Mouse (Mus musculus) gonadal fat pad, adult 2 months (tissue): ENCODE measurements around the gene Fen1. TPM values are rescaled to one million over a fixed set of nuclear protein-coding genes. Genes with fewer than 3 reads are reported as not detected.
"Not testable (repeated sequence)": the region's sequence is repeated elsewhere in the genome, so short reads cannot be mapped to it uniquely, and the experiment has no call there.

ENCODE experiments used
- DNase-seq: peaks from one replicate; pipeline ENCODE4 v3.0.0-alpha.2; 2012; ENCODE audit warnings: low read depth
- polyA plus RNA-seq: library from polyadenylated mRNA; depleted of rRNA; stranded (reverse); fragments of >200 nt; gene quantifications from 2 replicates; pipeline ENCODE4 v1.2.3, GENCODE M21; 2012; rRNA removed

The Fen1 gene
- polyA plus RNA-seq, 1 experiment, result 11.0 TPM

- DNase-seq, result no peak
Observed at GRCm38 (mm10) chr19:10181225-10181624, 22.7 kb downstream of the Fen1 start.

- no peak for DNase-seq
Observed at GRCm38 (mm10) chr19:10176941-10177372, 27.0 kb downstream of the Fen1 start.

GRCm38 (mm10) chr19:10176477-10176876 lies 27.5 kb downstream of the Fen1 start:
- peak; percentile 94 for DNase-seq

- DNase-seq, result no peak
Observed at GRCm38 (mm10) chr19:10174956-10175355, 29.0 kb downstream of the Fen1 start.

- no peak for DNase-seq
Observed at GRCm38 (mm10) chr19:10173844-10174539, 30.0 kb downstream of the Fen1 start.

- DNase-seq, result no peak
Observed at GRCm38 (mm10) chr19:10173116-10173718, 30.8 kb downstream of the Fen1 start.

GRCm38 (mm10) chr19:10171846-10172245 lies 32.1 kb downstream of the Fen1 start:
- peak; percentile 70 for DNase-seq

- DNase-seq, result peak; percentile 94
Observed at GRCm38 (mm10) chr19:10171359-10171758, 32.6 kb downstream of the Fen1 start.

GRCm38 (mm10) chr19:10170466-10170865 lies 33.5 kb downstream of the Fen1 start:
- no peak for DNase-seq

- DNase-seq, result not testable (repeated sequence)
Observed at GRCm38 (mm10) chr19:10169692-10170330, 34.2 kb downstream of the Fen1 start.

GRCm38 (mm10) chr19:10169179-10169578 lies 34.8 kb downstream of the Fen1 start:
- DNase-seq, result no peak

GRCm38 (mm10) chr19:10168441-10168840 lies 35.5 kb downstream of the Fen1 start:
- DNase-seq, result no peak

GRCm38 (mm10) chr19:10167951-10168350 lies 36.0 kb downstream of the Fen1 start:
- no peak for DNase-seq

GRCm38 (mm10) chr19:10167112-10167511 lies 36.9 kb downstream of the Fen1 start:
- DNase-seq, result peak; percentile 56

GRCm38 (mm10) chr19:10165928-10166327 lies 38.0 kb downstream of the Fen1 start:
- not testable (repeated sequence) for DNase-seq

GRCm38 (mm10) chr19:10163896-10164295 lies 40.1 kb downstream of the Fen1 start:
- no peak for DNase-seq

- DNase-seq, result no peak
Observed at GRCm38 (mm10) chr19:10157725-10158124, 46.2 kb downstream of the Fen1 start.

- no peak for DNase-seq
Observed at GRCm38 (mm10) chr19:10149189-10149588, 54.8 kb downstream of the Fen1 start.

Other genes starting within 250 kb of the Fen1 start
- gene Fth1, start 223.6 kb downstream of the Fen1 start, polyA plus RNA-seq, result 2,066 and 2,440 TPM in 2 replicates
- 2.0 and 2.7 TPM in 2 replicates for gene Best1, start 202.5 kb downstream of the Fen1 start, polyA plus RNA-seq
- 28.9 and 31.0 TPM in 2 replicates for gene Rab3il1, start 202.5 kb downstream of the Fen1 start, polyA plus RNA-seq
- gene Fads3, start 162.6 kb downstream of the Fen1 start, polyA plus RNA-seq, result 317 and 687 TPM in 2 replicates
- 318 and 372 TPM in 2 replicates for gene Fads2, start 102.4 kb downstream of the Fen1 start, polyA plus RNA-seq
- 111 and 198 TPM in 2 replicates for gene Fads1, start 21.3 kb downstream of the Fen1 start, polyA plus RNA-seq
- gene Tmem258, start 155 bp downstream of the Fen1 start, polyA plus RNA-seq, result 131 and 209 TPM in 2 replicates
- gene Myrf, start 36.6 kb upstream of the Fen1 start, polyA plus RNA-seq, result 7.3 and 7.6 TPM in 2 replicates
- 10.1 and 11.5 TPM in 2 replicates for gene Dagla, start 100.7 kb upstream of the Fen1 start, polyA plus RNA-seq
- 2.3 and 2.4 TPM in 2 replicates for gene Syt7, start 184.9 kb upstream of the Fen1 start, polyA plus RNA-seq